Mouse (Mus musculus): ENCODE data around the gene Nek1.

GRCm38 (mm10) chr8:61046816-61047215 lies 53.8 kb downstream of the Nek1 start:
- no peak for TF ChIP-seq USF1 (IDR thresholded peaks at IDR 0.05; ENCODE audit: low read depth, low read length)
- TF ChIP-seq CTCF (IDR thresholded peaks at IDR 0.05 in 2 of 3, conservative IDR thresholded peaks at IDR 0.05 in 1 of 3; ENCODE audit: control insufficient read depth in 1 of 3, insufficient read depth in 1 of 3, low read depth in 2 of 3, low read length in 3 of 3, poor library complexity in 1 of 3, severe bottlenecking in 1 of 3): no peak
- no peak for TF ChIP-seq CHD1 (IDR thresholded peaks at IDR 0.05; ENCODE audit: low read depth, low read length)
- no peak for TF ChIP-seq KAT2A (conservative IDR thresholded peaks at IDR 0.05; ENCODE audit: low read depth, low read length)
- no peak for TF ChIP-seq POLR2AphosphoS5 (IDR thresholded peaks at IDR 0.05; ENCODE audit: borderline replicate concordance, low read depth, low read length)
- TF ChIP-seq TCF12 (IDR thresholded peaks at IDR 0.05; ENCODE audit: low read depth, low read length): no peak
- TF ChIP-seq ETS1 (IDR thresholded peaks at IDR 0.05; ENCODE audit: low read depth, low read length): no peak
- no peak for TF ChIP-seq MAFK (IDR thresholded peaks at IDR 0.05; ENCODE audit: borderline replicate concordance, low read depth, low read length)
- TF ChIP-seq GABPA (IDR thresholded peaks at IDR 0.05; ENCODE audit: low read depth, low read length): no peak
- TF ChIP-seq POLR2A (IDR thresholded peaks at IDR 0.05; ENCODE audit: control insufficient read depth in 1 of 2, insufficient read depth in 1 of 2, low read depth in 1 of 2, low read length in 2 of 2, poor library complexity in 1 of 2): no peak
- no peak for TF ChIP-seq POLR2AphosphoS2 (IDR thresholded peaks at IDR 0.05; ENCODE audit: low read length)
- TF ChIP-seq MAZ (IDR thresholded peaks at IDR 0.05; ENCODE audit: low read depth, low read length): no peak
- TF ChIP-seq MEF2A (IDR thresholded peaks at IDR 0.05; ENCODE audit: extremely low read depth, insufficient replicate concordance, low read depth, low read length, poor library complexity, severe bottlenecking): no peak

Measured in MEL (cell line).